Mouse (Mus musculus) liver, adult 2 months (tissue): ENCODE data around the gene Rhox4f.
"Not testable (repeated sequence)": the region's sequence is repeated elsewhere in the genome, so short reads cannot be mapped to it uniquely, and the experiment has no call there.

Experiments used
- CTCF ChIP-seq: fragments of 200-500 bp; IDR thresholded peaks from 2 replicates; pipeline ENCODE4 v1.5.1; 2011; ENCODE audit warnings: low read depth, low read length, control low read depth
- POLR2A ChIP-seq: fragments of 200-500 bp; IDR thresholded peaks from 2 replicates; pipeline ENCODE4 v1.6.1; 2011; ENCODE audit warnings: low read length, control low read depth; ENCODE audit not compliant: insufficient read depth; ENCODE audit errors: extremely low read depth

- not testable (repeated sequence) for TF ChIP-seq CTCF, POLR2A
Observed at GRCm38 (mm10) chrX:37557112-37557511, 50.4 kb downstream of the Rhox4f start, which contains the start of gene Rhox4e.
